Mouse (Mus musculus): Measurements from ENCODE around the gene Hmg20a.

The Hmg20a gene

DNA sequence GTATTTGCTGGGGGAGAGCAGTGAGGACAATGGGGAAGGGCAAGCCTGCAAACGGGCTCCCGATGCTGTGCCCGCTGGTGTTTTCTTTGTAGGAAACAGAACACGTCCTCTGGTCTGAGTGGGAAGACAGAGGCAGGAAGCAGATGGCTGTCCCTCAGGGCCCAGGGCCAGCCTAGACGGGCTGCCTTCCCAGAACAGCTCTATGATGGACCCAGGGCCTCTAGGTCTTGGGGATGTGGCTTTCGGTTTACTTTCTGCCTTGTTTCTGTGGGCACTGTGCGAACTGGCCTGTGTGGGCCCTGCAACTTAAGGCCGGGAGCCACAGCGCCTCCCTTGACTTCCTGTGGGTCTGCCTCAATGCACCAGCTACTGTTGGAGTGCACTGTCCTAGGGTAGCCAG lies 115.5 kb downstream of the Hmg20a start:
- DNase-seq, result peak; percentile 58

DNA sequence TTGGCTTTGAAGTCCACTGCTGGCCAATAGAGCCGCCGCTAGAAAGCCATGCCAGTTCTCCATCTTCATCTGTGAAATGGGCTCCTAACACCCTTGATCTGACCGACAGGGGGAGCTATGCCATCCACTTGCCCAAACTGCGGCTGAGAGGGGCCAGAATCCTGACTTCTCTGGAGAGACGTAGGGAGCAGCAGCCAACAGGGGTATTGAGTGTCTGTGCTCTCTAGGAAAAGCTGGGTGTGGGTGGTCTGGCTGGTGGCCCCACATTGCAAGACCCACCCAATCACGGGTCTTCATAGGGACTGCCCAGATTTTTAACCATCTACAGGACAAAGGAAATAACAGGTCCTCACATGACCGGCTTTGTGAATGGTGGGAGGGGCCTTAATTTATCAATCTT lies 116.3 kb downstream of the Hmg20a start:
- no peak for DNase-seq

GRCm38 (mm10) chr9:56535361-56535760 lies 117.0 kb downstream of the Hmg20a start:
- DNase-seq, result no peak

GRCm38 (mm10) chr9:56540051-56540450 lies 121.6 kb downstream of the Hmg20a start:
- no peak for DNase-seq

DNA sequence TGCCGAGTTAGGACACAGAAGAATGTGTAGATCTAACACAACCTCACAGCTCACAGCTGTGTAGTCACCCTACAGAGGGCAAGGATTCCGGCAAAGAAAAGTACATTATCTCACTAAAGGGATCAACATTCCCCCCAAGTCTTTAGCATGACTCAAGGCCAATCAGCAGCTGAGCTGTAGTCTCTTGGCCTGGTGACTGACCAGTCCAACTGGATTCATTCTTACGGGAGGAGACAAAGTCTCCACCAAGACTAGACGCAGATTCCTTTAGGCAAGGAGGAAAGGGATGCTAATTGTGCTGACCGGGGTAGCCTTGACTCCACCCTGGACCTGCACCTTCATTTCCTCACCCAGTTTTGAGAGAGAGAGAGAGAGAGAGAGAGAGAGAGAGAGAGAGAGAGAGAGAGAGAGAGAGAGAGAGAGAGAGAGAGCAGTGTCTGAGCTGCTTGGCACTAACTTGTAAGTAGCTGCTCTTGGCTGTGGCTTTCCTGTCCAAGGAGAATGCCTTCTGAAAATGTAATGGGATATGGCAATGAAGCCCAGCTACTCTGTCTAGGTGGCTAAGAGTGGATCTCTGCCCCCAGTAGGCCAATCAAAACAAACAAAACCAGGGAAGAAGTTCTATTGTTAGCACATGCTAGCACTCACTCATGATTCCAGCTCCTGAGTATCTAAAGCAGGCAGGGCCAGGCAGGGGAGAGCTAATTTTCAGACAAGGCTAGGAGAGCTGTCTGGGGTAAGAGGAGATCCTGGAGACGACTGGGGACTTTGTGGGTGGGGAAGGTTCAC lies 126.5 kb downstream of the Hmg20a start:
- DNase-seq, result no peak
